Mouse (Mus musculus): ENCODE results near the gene Bmt2. TPM values are rescaled to one million over a fixed set of nuclear protein-coding genes. Genes with fewer than 3 reads are reported as not detected.
A peak's percentile ranks its signal among the peaks of the same experiment; 100 is the strongest.

Gene Bmt2
- polyA plus RNA-seq, 1 experiment, result 2.4 TPM

DNA sequence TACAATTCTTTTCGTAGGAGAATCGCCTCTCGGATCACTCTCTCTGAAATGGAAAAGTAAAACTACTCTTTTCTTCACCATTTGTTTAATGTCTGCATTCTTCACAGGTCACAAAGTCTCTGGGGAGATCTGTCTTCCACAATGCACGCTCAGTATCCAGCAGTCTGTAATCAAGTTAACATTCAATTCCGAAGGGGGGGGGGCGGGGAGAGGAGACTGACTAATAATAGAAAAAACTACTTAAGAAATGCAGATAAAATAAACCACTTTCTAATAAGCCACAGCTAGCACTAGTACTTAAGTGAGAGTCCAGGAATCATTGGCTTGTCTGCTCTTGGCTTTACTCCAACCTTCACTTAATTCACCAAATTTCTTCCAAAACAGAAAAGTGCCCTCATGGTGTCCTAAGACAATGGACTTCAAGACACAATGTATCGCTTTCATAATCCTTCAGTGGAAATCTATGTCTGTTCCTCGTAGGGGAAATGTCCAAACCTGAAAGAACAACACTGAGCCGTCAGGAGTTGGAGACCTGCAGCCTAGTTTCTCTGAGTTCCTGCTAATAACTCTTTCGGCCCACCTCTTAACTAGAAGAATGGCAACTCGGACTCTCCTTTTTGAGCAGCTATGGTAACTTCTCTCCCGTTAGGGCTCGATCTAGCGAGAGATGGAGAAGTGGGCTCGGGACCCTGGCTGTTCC lies 70.7 kb downstream of the Bmt2 start:
- H3K36me3 ChIP-seq (ENCODE audit: control insufficient read depth, insufficient read depth, low read length), result no peaks in the 10 kb centered on the region
- TF ChIP-seq CTCF (IDR thresholded peaks at IDR 0.05; ENCODE audit: control insufficient read depth, insufficient read depth, insufficient replicate concordance, low read depth, low read length) (no peak), POLR2A (IDR thresholded peaks at IDR 0.05; ENCODE audit: control insufficient read depth, low read depth, low read length) (no peak)

DNA sequence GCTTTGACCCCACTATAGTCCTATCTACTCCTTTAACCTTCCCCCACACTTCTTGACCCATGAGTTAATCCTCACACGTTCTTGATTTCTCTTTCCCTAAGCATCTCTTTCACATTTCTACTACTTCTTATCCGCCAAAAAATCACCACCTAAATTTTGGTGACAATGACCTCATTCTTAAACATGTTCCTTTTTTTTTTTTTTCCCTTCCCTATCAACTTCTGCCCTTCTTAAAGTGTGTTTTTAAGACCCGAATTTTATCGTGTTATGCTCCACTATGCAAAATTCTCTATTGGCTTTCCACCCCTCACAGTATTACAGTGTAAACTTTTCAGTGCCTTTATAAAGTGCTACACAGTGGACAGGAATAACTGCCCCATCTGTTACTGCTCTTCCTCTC lies 71.4 kb downstream of the Bmt2 start:
- no peaks in the 10 kb centered on the region for H3K27me3 ChIP-seq (ENCODE audit: control insufficient read depth, insufficient read depth, low read length)
- no peak overlapping the region for H3K4me3 ChIP-seq (ENCODE audit: control insufficient read depth, low read depth, low read length)
- TF ChIP-seq POLR2A (IDR thresholded peaks at IDR 0.05; ENCODE audit: control insufficient read depth, low read depth, low read length) (no peak), CTCF (IDR thresholded peaks at IDR 0.05; ENCODE audit: control insufficient read depth, insufficient read depth, insufficient replicate concordance, low read depth, low read length) (no peak)
- H3K4me1 ChIP-seq (ENCODE audit: control insufficient read depth, insufficient read depth, low read length), result peaks cover 2% of the 10 kb centered on the region
- no peak overlapping the region for H3K27ac ChIP-seq (ENCODE audit: control insufficient read depth, insufficient read depth, low read depth, low read length)
- no peaks in the 10 kb centered on the region for H3K36me3 ChIP-seq (ENCODE audit: control insufficient read depth, insufficient read depth, low read length)

More for the DNA sequence above, 70.7 kb downstream of the Bmt2 start:
- Histone ChIP-seq H3K4me1 (ENCODE audit: control insufficient read depth, insufficient read depth, low read length) (no peaks in the 10 kb centered on the region; the same call in 1 of the 2 replicates), H3K27ac (ENCODE audit: control insufficient read depth, insufficient read depth, low read depth, low read length) (peak overlapping the region; percentile 96), H3K4me3 (ENCODE audit: control insufficient read depth, low read depth, low read length) (peak overlapping the region; percentile 97), H3K27me3 (ENCODE audit: control insufficient read depth, insufficient read depth, low read length) (no peaks in the 10 kb centered on the region)

DNA sequence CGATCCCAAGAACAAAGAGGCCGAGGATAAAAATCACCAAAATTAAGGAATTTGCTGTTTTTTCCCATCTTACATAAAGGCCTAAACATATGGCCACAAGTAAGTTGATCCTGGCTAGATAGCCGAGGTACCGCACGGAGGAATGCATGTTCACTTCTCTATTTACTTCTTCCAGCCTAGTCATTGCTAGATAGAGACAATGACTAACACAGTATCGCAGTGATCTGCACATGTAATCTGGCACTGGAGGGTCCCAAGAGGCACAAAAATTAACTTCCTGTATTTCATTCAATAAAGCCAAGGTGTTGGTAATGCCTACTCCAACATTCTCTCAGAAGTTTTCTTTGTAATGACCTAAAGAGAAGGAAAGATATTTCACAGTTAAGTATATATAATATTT lies 74.6 kb downstream of the Bmt2 start:
- H3K36me3 ChIP-seq (ENCODE audit: control insufficient read depth, insufficient read depth, low read length), result no peaks in the 10 kb centered on the region
- H3K4me3 ChIP-seq (ENCODE audit: control insufficient read depth, low read depth, low read length), result no peak overlapping the region
- H3K4me1 ChIP-seq (ENCODE audit: control insufficient read depth, insufficient read depth, low read length), result peaks cover 2% of the 10 kb centered on the region
- no peaks in the 10 kb centered on the region for H3K27me3 ChIP-seq (ENCODE audit: control insufficient read depth, insufficient read depth, low read length)
- no peak overlapping the region for H3K27ac ChIP-seq (ENCODE audit: control insufficient read depth, insufficient read depth, low read depth, low read length)
- no peak for TF ChIP-seq CTCF (IDR thresholded peaks at IDR 0.05; ENCODE audit: control insufficient read depth, insufficient read depth, insufficient replicate concordance, low read depth, low read length)
- TF ChIP-seq POLR2A (IDR thresholded peaks at IDR 0.05; ENCODE audit: control insufficient read depth, low read depth, low read length), result no peak

DNA sequence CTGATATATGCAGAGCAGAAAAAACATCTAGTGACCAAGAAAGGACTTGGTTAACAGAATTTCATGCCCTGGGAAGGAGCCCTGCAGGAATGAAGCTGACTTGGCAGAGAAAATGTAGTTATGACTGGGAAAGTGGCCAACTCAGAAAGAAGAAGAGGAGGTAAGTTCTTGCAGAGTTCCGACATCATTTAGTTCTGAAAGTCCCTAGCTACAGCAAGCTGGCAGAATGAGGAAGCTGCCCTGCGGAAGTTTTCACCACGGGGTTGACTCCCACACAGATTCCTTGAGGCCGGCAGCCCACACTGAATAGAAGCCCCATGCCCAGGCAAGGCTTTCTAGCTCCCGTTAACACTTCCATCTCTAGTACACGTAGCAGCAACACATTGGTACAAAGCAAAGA lies 76.2 kb downstream of the Bmt2 start:
- H3K36me3 ChIP-seq (ENCODE audit: control insufficient read depth, insufficient read depth, low read length), result no peaks in the 10 kb centered on the region

DNA sequence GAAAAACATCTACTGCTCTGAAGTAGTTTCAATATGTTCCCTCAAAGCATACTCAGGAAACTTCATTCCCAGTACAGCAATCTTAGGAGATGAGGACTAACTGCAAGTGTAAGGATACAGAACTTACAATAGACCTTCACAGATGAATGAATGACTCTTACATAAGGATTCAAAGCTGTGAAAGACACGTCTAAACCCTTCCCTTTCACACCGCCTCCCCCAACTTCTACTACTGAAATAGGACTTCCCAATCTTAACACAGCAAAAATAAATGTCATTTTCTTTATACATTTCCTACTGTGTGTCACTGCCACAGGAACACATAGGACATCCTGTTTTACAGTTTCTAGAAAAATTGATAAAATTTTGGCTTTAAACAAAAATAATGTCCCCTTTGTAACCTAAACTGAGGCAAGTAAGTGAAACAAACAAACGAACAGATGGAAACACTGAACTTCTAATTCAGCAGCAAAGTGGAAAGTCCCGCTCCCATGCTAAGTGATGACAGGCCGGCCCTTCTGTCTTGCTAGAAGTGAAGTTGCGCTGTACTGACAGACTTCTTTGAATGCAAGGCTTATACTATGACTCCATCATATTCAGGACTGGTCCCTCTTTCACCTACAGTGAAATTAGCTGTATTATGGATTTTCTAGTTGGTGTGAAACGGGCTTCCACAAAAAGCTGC lies 79.4 kb downstream of the Bmt2 start:
- Histone ChIP-seq H3K27ac (ENCODE audit: control insufficient read depth, insufficient read depth, low read depth, low read length) (no peak overlapping the region), H3K4me3 (ENCODE audit: control insufficient read depth, low read depth, low read length) (no peak overlapping the region), H3K4me1 (ENCODE audit: control insufficient read depth, insufficient read depth, low read length) (peaks cover 2% of the 10 kb centered on the region; the same call in 1 of the 2 replicates), H3K36me3 (ENCODE audit: control insufficient read depth, insufficient read depth, low read length) (no peaks in the 10 kb centered on the region), H3K27me3 (ENCODE audit: control insufficient read depth, insufficient read depth, low read length) (no peaks in the 10 kb centered on the region)
- no peak for TF ChIP-seq CTCF (IDR thresholded peaks at IDR 0.05; ENCODE audit: control insufficient read depth, insufficient read depth, insufficient replicate concordance, low read depth, low read length)
- TF ChIP-seq POLR2A (IDR thresholded peaks at IDR 0.05; ENCODE audit: control insufficient read depth, low read depth, low read length), result no peak

More for the DNA sequence above, 76.2 kb downstream of the Bmt2 start:
- Histone ChIP-seq H3K4me3 (ENCODE audit: control insufficient read depth, low read depth, low read length) (no peak overlapping the region), H3K4me1 (ENCODE audit: control insufficient read depth, insufficient read depth, low read length) (peaks cover 2% of the 10 kb centered on the region; the same call in 1 of the 2 replicates), H3K27me3 (ENCODE audit: control insufficient read depth, insufficient read depth, low read length) (no peaks in the 10 kb centered on the region), H3K27ac (ENCODE audit: control insufficient read depth, insufficient read depth, low read depth, low read length) (no peak overlapping the region)
- TF ChIP-seq CTCF (IDR thresholded peaks at IDR 0.05; ENCODE audit: control insufficient read depth, insufficient read depth, insufficient replicate concordance, low read depth, low read length), result no peak
- no peak for TF ChIP-seq POLR2A (IDR thresholded peaks at IDR 0.05; ENCODE audit: control insufficient read depth, low read depth, low read length)

DNA sequence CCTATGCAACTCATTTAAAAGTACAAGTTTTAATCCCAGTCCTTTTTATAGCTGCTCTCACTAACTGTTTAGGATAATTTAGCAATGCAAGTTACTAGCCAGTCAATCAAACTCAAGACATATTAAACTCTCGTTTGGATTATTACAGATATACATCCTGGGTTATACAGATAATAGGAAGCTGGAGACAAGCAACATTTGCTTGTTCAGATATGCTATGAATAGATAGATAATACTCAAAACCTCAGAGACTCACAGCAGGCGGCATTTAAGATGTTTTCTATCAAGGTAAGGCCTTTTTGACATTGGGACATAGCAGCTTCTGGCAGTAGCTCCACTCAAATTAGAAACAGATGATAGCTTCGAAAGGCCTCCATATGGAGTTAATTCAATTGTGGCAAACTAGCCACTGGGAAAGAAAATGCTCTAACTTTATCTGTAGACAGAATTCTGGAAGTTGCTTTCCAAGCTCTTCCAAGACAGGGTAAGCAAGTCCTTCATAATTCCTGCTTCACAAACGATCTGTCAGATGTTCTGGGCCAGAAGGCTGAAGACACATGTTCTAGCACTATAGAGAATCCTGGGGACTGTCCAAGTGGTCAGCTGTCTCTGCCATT lies 84.9 kb downstream of the Bmt2 start:
- Histone ChIP-seq H3K27me3 (ENCODE audit: control insufficient read depth, insufficient read depth, low read length) (no peaks in the 10 kb centered on the region), H3K36me3 (ENCODE audit: control insufficient read depth, insufficient read depth, low read length) (no peaks in the 10 kb centered on the region; the same call in 1 of the 2 replicates), H3K4me3 (ENCODE audit: control insufficient read depth, low read depth, low read length) (no peak overlapping the region), H3K4me1 (ENCODE audit: control insufficient read depth, insufficient read depth, low read length) (no peaks in the 10 kb centered on the region), H3K27ac (ENCODE audit: control insufficient read depth, insufficient read depth, low read depth, low read length) (no peak overlapping the region)
- TF ChIP-seq CTCF (IDR thresholded peaks at IDR 0.05; ENCODE audit: control insufficient read depth, insufficient read depth, insufficient replicate concordance, low read depth, low read length), result no peak
- no peak for TF ChIP-seq POLR2A (IDR thresholded peaks at IDR 0.05; ENCODE audit: control insufficient read depth, low read depth, low read length)

DNA sequence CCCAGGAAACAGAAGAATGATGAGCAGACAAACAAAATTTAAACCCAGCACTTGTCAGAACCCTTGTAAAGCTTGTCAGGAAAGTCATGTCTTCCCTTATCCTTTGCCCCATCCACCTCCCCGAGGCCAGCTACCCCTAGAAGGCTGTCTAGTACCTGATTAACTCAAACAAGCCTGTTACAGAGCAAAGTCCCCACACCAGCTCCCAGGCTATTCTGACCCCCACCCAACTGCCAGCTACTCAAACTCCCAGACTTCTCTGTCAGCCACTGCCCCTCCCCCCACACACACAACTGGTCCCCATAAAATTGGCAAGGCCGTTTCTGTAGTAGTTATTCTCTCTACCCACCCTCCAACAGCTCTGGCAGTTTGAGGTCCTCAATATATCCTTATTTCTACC lies 91.2 kb downstream of the Bmt2 start:
- TF ChIP-seq POLR2A (IDR thresholded peaks at IDR 0.05; ENCODE audit: control insufficient read depth, low read depth, low read length) (no peak), CTCF (IDR thresholded peaks at IDR 0.05; ENCODE audit: control insufficient read depth, insufficient read depth, insufficient replicate concordance, low read depth, low read length) (no peak)
- H3K4me3 ChIP-seq (ENCODE audit: control insufficient read depth, low read depth, low read length), result no peak overlapping the region
- no peaks in the 10 kb centered on the region; the same call in 1 of the 2 replicates for H3K36me3 ChIP-seq (ENCODE audit: control insufficient read depth, insufficient read depth, low read length)
- peaks cover 4% of the 10 kb centered on the region for H3K4me1 ChIP-seq (ENCODE audit: control insufficient read depth, insufficient read depth, low read length)
- H3K27ac ChIP-seq (ENCODE audit: control insufficient read depth, insufficient read depth, low read depth, low read length), result peak overlapping the region; percentile 73
- H3K27me3 ChIP-seq (ENCODE audit: control insufficient read depth, insufficient read depth, low read length), result no peaks in the 10 kb centered on the region

Measured in testis, adult 2 months (tissue).